Mouse (Mus musculus) MEL (cell line): ENCODE results near the gene Psmd9. TPM values are rescaled to one million over a fixed set of nuclear protein-coding genes. Genes with fewer than 3 reads are reported as not detected.

Source experiments
- DNase-seq: peaks from one replicate; pipeline ENCODE4 v3.0.0; 2011; ENCODE audit warnings: low read depth, low spot score
- H3K27ac ChIP-seq: 2 replicates; pipeline ENCODE4 v1.5.1; 2012; ENCODE audit warnings: low read depth, mild to moderate bottlenecking, control low read depth, low read length, moderate library complexity; ENCODE audit not compliant: control insufficient read depth
- H3K27me3 ChIP-seq, 2 experiments: fragments of 150-350 bp in 1 of 2; sonication (generic) in 1 of 2; 2 replicates each; pipeline ENCODE4 v1.6.1; 2012; ENCODE audit warnings: low read length in 2 of 2, mild to moderate bottlenecking in 2 of 2, improper control_type of control experiment in 1 of 2, moderate library complexity in 1 of 2; ENCODE audit not compliant: insufficient read depth in 2 of 2, control insufficient read depth in 1 of 2
- H3K36me3 ChIP-seq, 2 experiments: 2 replicates each; pipeline ENCODE4 v1.6.1; 2012 to 2014; ENCODE audit warnings: low read length in 2 of 2, improper control_type of control experiment in 1 of 2, inconsistent platforms in 1 of 2, mild to moderate bottlenecking in 1 of 2; ENCODE audit not compliant: insufficient read depth in 2 of 2, control insufficient read depth in 1 of 2
- H3K4me1 ChIP-seq, 2 experiments: fragments of 150-350 bp in 1 of 2; sonication (generic) in 1 of 2; 2 replicates each; pipeline ENCODE4 v1.6.1; 2012; ENCODE audit warnings: low read length in 2 of 2, improper control_type of control experiment in 1 of 2, mild to moderate bottlenecking in 1 of 2; ENCODE audit not compliant: insufficient read depth in 2 of 2, control insufficient read depth in 1 of 2
- H3K4me3 ChIP-seq, 2 experiments: fragments of 150-350 bp in 1 of 2; sonication (generic) in 1 of 2; 2 replicates each; pipeline ENCODE4 v1.5.1; 2012; ENCODE audit warnings: low read depth in 2 of 2, low read length in 2 of 2, mild to moderate bottlenecking in 2 of 2, moderate library complexity in 2 of 2, control low read depth in 1 of 2, improper control_type of control experiment in 1 of 2; ENCODE audit not compliant: control insufficient read depth in 1 of 2, insufficient read depth in 1 of 2
- H3K79me2 ChIP-seq: 2 replicates; pipeline ENCODE4 v1.6.1; 2012; ENCODE audit warnings: mild to moderate bottlenecking, low read length, moderate library complexity; ENCODE audit not compliant: control insufficient read depth, poor library complexity, insufficient read depth
- H3K9ac ChIP-seq: 2 replicates; pipeline ENCODE4 v1.6.1; 2012; ENCODE audit warnings: low read depth, mild to moderate bottlenecking, control low read depth, low read length, moderate library complexity; ENCODE audit not compliant: control insufficient read depth, poor library complexity, severe bottlenecking
- H3K9me3 ChIP-seq: fragments of 150-350 bp; sonication (generic); replicated peaks from 2 replicates; pipeline ENCODE4 v1.6.1; 2012; ENCODE audit warnings: mild to moderate bottlenecking, low read length, improper control_type of control experiment, moderate library complexity; ENCODE audit not compliant: insufficient read depth
- BHLHE40 ChIP-seq: IDR thresholded peaks from 2 replicates; pipeline ENCODE4 v1.6.1; 2012; ENCODE audit warnings: low read depth, mild to moderate bottlenecking, inconsistent platforms, low read length, improper control_type of control experiment, borderline replicate concordance
- CHD1 ChIP-seq: IDR thresholded peaks from 2 replicates; pipeline ENCODE4 v1.6.1; 2012; ENCODE audit warnings: low read depth, mild to moderate bottlenecking, inconsistent platforms, low read length, improper control_type of control experiment
- CHD2 ChIP-seq: IDR thresholded peaks from 2 replicates; pipeline ENCODE4 v1.6.1; 2011; ENCODE audit warnings: low read length, improper control_type of control experiment
- EP300 ChIP-seq, 2 experiments: IDR thresholded peaks; 2 replicates each; pipeline ENCODE4 v1.6.1; 2011; ENCODE audit warnings: improper control_type of control experiment in 2 of 2, low read length in 2 of 2, low read depth in 1 of 2, mild to moderate bottlenecking in 1 of 2
- ETS1 ChIP-seq: IDR thresholded peaks from 2 replicates; pipeline ENCODE4 v1.6.1; 2012; ENCODE audit warnings: low read depth, mild to moderate bottlenecking, inconsistent platforms, low read length, improper control_type of control experiment, moderate library complexity
- GABPA ChIP-seq: IDR thresholded peaks from 2 replicates; pipeline ENCODE4 v1.6.1; 2012; ENCODE audit warnings: low read depth, mild to moderate bottlenecking, inconsistent platforms, low read length, improper control_type of control experiment, moderate library complexity
- HCFC1 ChIP-seq: IDR thresholded peaks from 2 replicates; pipeline ENCODE4 v1.6.1; 2012; ENCODE audit warnings: low read depth, mild to moderate bottlenecking, inconsistent platforms, low read length, improper control_type of control experiment, moderate library complexity
- JUND ChIP-seq: IDR thresholded peaks from 2 replicates; pipeline ENCODE4 v1.6.1; 2011; ENCODE audit warnings: low read depth, mild to moderate bottlenecking, improper control_type of control experiment, low read length
- KAT2A ChIP-seq: conservative IDR thresholded peaks from 2 replicates; pipeline ENCODE4 v1.6.1; 2012; ENCODE audit warnings: low read depth, low read length, improper control_type of control experiment, inconsistent platforms
- MAFK ChIP-seq: IDR thresholded peaks from 2 replicates; pipeline ENCODE4 v1.6.1; 2011; ENCODE audit warnings: low read depth, mild to moderate bottlenecking, low read length, improper control_type of control experiment, borderline replicate concordance
- MEF2A ChIP-seq: IDR thresholded peaks from 2 replicates; pipeline ENCODE4 v1.6.1; 2014; ENCODE audit warnings: low read depth, mild to moderate bottlenecking, inconsistent platforms, low read length, improper control_type of control experiment; ENCODE audit not compliant: poor library complexity, insufficient replicate concordance, severe bottlenecking; ENCODE audit errors: extremely low read depth
- MXI1 ChIP-seq: IDR thresholded peaks from 2 replicates; pipeline ENCODE4 v1.6.1; 2011; ENCODE audit warnings: mild to moderate bottlenecking, low read depth, low read length, improper control_type of control experiment
- MYC ChIP-seq: IDR thresholded peaks from 2 replicates; pipeline ENCODE4 v1.6.1; 2011; ENCODE audit warnings: low read depth, mild to moderate bottlenecking, low read length, improper control_type of control experiment, moderate library complexity
- NELFE ChIP-seq: IDR thresholded peaks from 2 replicates; pipeline ENCODE4 v1.6.1; 2011; ENCODE audit warnings: low read depth, low read length, improper control_type of control experiment
- POLR2A ChIP-seq, 2 experiments: IDR thresholded peaks; 2 replicates each; pipeline ENCODE4 v1.6.1; 2011 to 2012; ENCODE audit warnings: low read length in 2 of 2, mild to moderate bottlenecking in 2 of 2, control low read depth in 1 of 2, improper control_type of control experiment in 1 of 2, low read depth in 1 of 2, moderate library complexity in 1 of 2; ENCODE audit not compliant: control insufficient read depth in 1 of 2, insufficient read depth in 1 of 2, poor library complexity in 1 of 2
- RAD21 ChIP-seq: IDR thresholded peaks from 2 replicates; pipeline ENCODE4 v1.6.1; 2011; ENCODE audit warnings: mild to moderate bottlenecking, low read depth, low read length, improper control_type of control experiment
- RCOR1 ChIP-seq: IDR thresholded peaks from 2 replicates; pipeline ENCODE4 v1.6.1; 2012; ENCODE audit warnings: low read depth, mild to moderate bottlenecking, inconsistent platforms, low read length, improper control_type of control experiment
- SMC3 ChIP-seq: IDR thresholded peaks from 2 replicates; pipeline ENCODE4 v1.6.1; 2011; ENCODE audit warnings: low read depth, low read length, improper control_type of control experiment
- TAL1 ChIP-seq: IDR thresholded peaks from 2 replicates; pipeline ENCODE4 v1.6.1; 2012; ENCODE audit warnings: mild to moderate bottlenecking, inconsistent platforms, low read length, moderate library complexity, mixed read lengths
- TCF12 ChIP-seq: IDR thresholded peaks from 2 replicates; pipeline ENCODE4 v1.6.1; 2014; ENCODE audit warnings: low read depth, mild to moderate bottlenecking, inconsistent platforms, low read length, improper control_type of control experiment, moderate library complexity
- UBTF ChIP-seq: IDR thresholded peaks from 2 replicates; pipeline ENCODE4 v1.6.1; 2012; ENCODE audit warnings: low read depth, mild to moderate bottlenecking, inconsistent platforms, low read length, improper control_type of control experiment, moderate library complexity, borderline replicate concordance; ENCODE audit not compliant: insufficient read depth
- USF1 ChIP-seq: IDR thresholded peaks from 2 replicates; pipeline ENCODE4 v1.6.1; 2014; ENCODE audit warnings: low read depth, mild to moderate bottlenecking, inconsistent platforms, low read length, improper control_type of control experiment, moderate library complexity
- ZC3H11A ChIP-seq: IDR thresholded peaks from 2 replicates; pipeline ENCODE4 v1.6.1; 2012; ENCODE audit warnings: low read depth, mild to moderate bottlenecking, inconsistent platforms, low read length, improper control_type of control experiment
- ZKSCAN1 ChIP-seq: IDR thresholded peaks from 2 replicates; pipeline ENCODE4 v1.6.1; 2012; ENCODE audit warnings: low read depth, mild to moderate bottlenecking, inconsistent platforms, low read length, improper control_type of control experiment, moderate library complexity
- ZNF384 ChIP-seq: IDR thresholded peaks from 2 replicates; pipeline ENCODE4 v1.6.1; 2012; ENCODE audit warnings: low read depth, mild to moderate bottlenecking, inconsistent platforms, low read length, improper control_type of control experiment
- polyA plus RNA-seq, 2 experiments: library from polyadenylated mRNA; stranded (reverse) in 1 of 2; unstranded in 1 of 2; fragments of >175 nt in 1 of 2; fragments of >200 nt in 1 of 2; gene quantifications; 2 replicates each; pipeline versions ENCODE4 v1.2.1 to v1.2.4; 2012; ENCODE audit warnings: low replicate concordance in 2 of 2, low read depth in 1 of 2; ENCODE audit not compliant: insufficient read length in 2 of 2, insufficient read depth in 1 of 2, missing spikeins in 1 of 2
- total RNA-seq: library from RNA; depleted of rRNA; stranded (reverse); fragments of 300-350 nt; gene quantifications from 2 replicates; pipeline ENCODE4 v1.2.3, GENCODE M21; 2012

The Psmd9 gene
- total and polyA plus RNA-seq, 3 experiments: 32.0 to 54.6 TPM; not detected in 1

GRCm38 (mm10) chr5:123236426-123236825 is 67.2 kb downstream of the Psmd9 start:
- no peaks in the 10 kb centered on the region for H3K9me3 ChIP-seq
- no peaks in the 10 kb centered on the region for H3K27me3 ChIP-seq
- peaks cover 0 to 10% of the 10 kb centered on the region in 2 experiments for H3K36me3 ChIP-seq
- H3K4me1 ChIP-seq: peaks cover 5 to 10% of the 10 kb centered on the region in 2 experiments; a peak in 3 of 4 replicates
- H3K9ac ChIP-seq: no peak overlapping the region
- H3K79me2 ChIP-seq: peaks cover 7% of the 10 kb centered on the region
- H3K27ac ChIP-seq: no peak overlapping the region
- TF ChIP-seq EP300 (IDR thresholded peaks at IDR 0.05; ENCODE audit: low read depth in 1 of 2, low read length in 2 of 2): no peak
- TF ChIP-seq POLR2A (IDR thresholded peaks at IDR 0.05; ENCODE audit: control insufficient read depth in 1 of 2, insufficient read depth in 1 of 2, low read depth in 1 of 2, low read length in 2 of 2, poor library complexity in 1 of 2): no peak
- TF ChIP-seq NELFE: no peak
- TF ChIP-seq UBTF: no peak
- no peak for TF ChIP-seq TCF12
- TF ChIP-seq ZC3H11A: no peak
- TF ChIP-seq RAD21: no peak
- TF ChIP-seq SMC3: no peak
- no peak for TF ChIP-seq USF1
- TF ChIP-seq CHD2: no peak
- no peak for TF ChIP-seq BHLHE40
- TF ChIP-seq MAFK: no peak
- no peak overlapping the region for H3K4me3 ChIP-seq
- DNase-seq: no peak

- no peak overlapping the region for H3K4me3 ChIP-seq
- H3K36me3 ChIP-seq: no peaks in the 10 kb centered on the region; a peak in 2 of 4 replicates
- no peak overlapping the region for H3K27ac ChIP-seq
- H3K9me3 ChIP-seq: no peaks in the 10 kb centered on the region
- no peak for TF ChIP-seq MEF2A
- TF ChIP-seq BHLHE40: no peak
- TF ChIP-seq MYC: no peak
- no peak for TF ChIP-seq GABPA
- TF ChIP-seq MXI1: no peak
- no peak for TF ChIP-seq ZC3H11A
- TF ChIP-seq KAT2A: no peak
- no peak for TF ChIP-seq ETS1
- TF ChIP-seq CHD1: no peak
- no peak for TF ChIP-seq CHD2
- TF ChIP-seq HCFC1: no peak
- TF ChIP-seq TAL1: no peak
- TF ChIP-seq RCOR1: no peak
- no peak for TF ChIP-seq EP300 (IDR thresholded peaks at IDR 0.05; ENCODE audit: low read depth in 1 of 2, low read length in 2 of 2)
- TF ChIP-seq ZKSCAN1: no peak
- TF ChIP-seq ZNF384: no peak
- no peak for TF ChIP-seq JUND
- TF ChIP-seq NELFE: no peak
- TF ChIP-seq, all 39 proteins: peak for 0
- no peak for DNase-seq
- Histone ChIP-seq H3K4me1 (no peaks in the 10 kb centered on the region), H3K9ac (no peak overlapping the region), H3K79me2 (no peaks in the 10 kb centered on the region; the same call in 1 of the 2 replicates), H3K27me3 (no peaks in the 10 kb centered on the region)
Observed at GRCm38 (mm10) chr5:123239501-123239900, 70.3 kb downstream of the Psmd9 start.
